Mouse (Mus musculus) frontal cortex, postnatal 36 days (tissue): Measurements from ENCODE around the gene Hmgxb4.

Experiments
- DNase-seq, 2 experiments: peaks; one replicate each; pipeline ENCODE4 v3.0.0; 2022; ENCODE audit warnings: low spot score in 2 of 2

The Hmgxb4 gene

GRCm38 (mm10) chr8:75018274-75018972, 25.3 kb downstream of the Hmgxb4 start:
- no peak for DNase-seq

GRCm38 (mm10) chr8:75023660-75024316, 30.6 kb downstream of the Hmgxb4 start:
- no peak for DNase-seq

- DNase-seq, result no peak
Observed at GRCm38 (mm10) chr8:75025809-75026208, 32.7 kb downstream of the Hmgxb4 start.

- DNase-seq, result no peak
Observed at GRCm38 (mm10) chr8:75030453-75031024, 37.4 kb downstream of the Hmgxb4 start.

GRCm38 (mm10) chr8:75032961-75033360, 39.8 kb downstream of the Hmgxb4 start:
- DNase-seq, result no peak

- DNase-seq, result peak; percentile 100
Observed at GRCm38 (mm10) chr8:75033511-75034243, 40.5 kb downstream of the Hmgxb4 start, which contains the start of gene Tom1. Tom1 (plus strand) TSS chr8:75033705.

GRCm38 (mm10) chr8:75034285-75034684, 41.1 kb downstream of the Hmgxb4 start:
- no peak for DNase-seq

GRCm38 (mm10) chr8:75035640-75036039, 42.5 kb downstream of the Hmgxb4 start:
- no peak for DNase-seq

GRCm38 (mm10) chr8:75038497-75038896, 45.3 kb downstream of the Hmgxb4 start:
- no peak for DNase-seq

GRCm38 (mm10) chr8:75039754-75040153, 46.6 kb downstream of the Hmgxb4 start:
- no peak for DNase-seq

- no peak for DNase-seq
Observed at GRCm38 (mm10) chr8:75042171-75042570, 49.0 kb downstream of the Hmgxb4 start.

GRCm38 (mm10) chr8:75042974-75043373, 49.8 kb downstream of the Hmgxb4 start:
- no peak for DNase-seq

GRCm38 (mm10) chr8:75046303-75046702, 53.1 kb downstream of the Hmgxb4 start:
- DNase-seq, result no peak

- no peak for DNase-seq
Observed at GRCm38 (mm10) chr8:75047784-75048183, 54.6 kb downstream of the Hmgxb4 start.

- no peak for DNase-seq
Observed at GRCm38 (mm10) chr8:75053342-75053741, 60.2 kb downstream of the Hmgxb4 start.

GRCm38 (mm10) chr8:75055673-75056072, 62.5 kb downstream of the Hmgxb4 start:
- DNase-seq, result no peak

- DNase-seq, result no peak
Observed at GRCm38 (mm10) chr8:75060022-75060421, 66.9 kb downstream of the Hmgxb4 start.

GRCm38 (mm10) chr8:75060815-75061214, 67.7 kb downstream of the Hmgxb4 start:
- no peak for DNase-seq

- DNase-seq, result no peak
Observed at GRCm38 (mm10) chr8:75063290-75063689, 70.1 kb downstream of the Hmgxb4 start.

GRCm38 (mm10) chr8:75064790-75065189, 71.6 kb downstream of the Hmgxb4 start:
- DNase-seq, result peak in 1 of 2 experiments; percentile 43

- DNase-seq, result no peak
Observed at GRCm38 (mm10) chr8:75067287-75067686, 74.1 kb downstream of the Hmgxb4 start.

- DNase-seq, result no peak
Observed at GRCm38 (mm10) chr8:75070297-75070696, 77.1 kb downstream of the Hmgxb4 start.
